Mouse (Mus musculus) hindbrain, embryonic 10.5 days (tissue): ENCODE measurements around the gene Pogk. TPM values are rescaled to one million over a fixed set of nuclear protein-coding genes. Genes with fewer than 3 reads are reported as not detected.

Experiments
- DNase-seq: peaks from one replicate; pipeline ENCODE4 v3.0.0-alpha.2; 2017; ENCODE audit warnings: low spot score
- H3K27ac ChIP-seq: fragments of 300-500 bp; sonication (generic); 2 replicates; pipeline ENCODE4 v1.5.1; 2016; ENCODE audit warnings: mild to moderate bottlenecking, moderate library complexity
- H3K27me3 ChIP-seq: fragments of 300-500 bp; sonication (generic); 2 replicates; pipeline ENCODE4 v1.6.1; 2016; ENCODE audit warnings: mild to moderate bottlenecking; ENCODE audit not compliant: poor library complexity, insufficient read depth, severe bottlenecking
- H3K36me3 ChIP-seq: fragments of 300-500 bp; sonication (generic); 2 replicates; pipeline ENCODE4 v1.6.1; 2016; ENCODE audit warnings: mild to moderate bottlenecking, moderate library complexity
- H3K4me1 ChIP-seq: fragments of 300-500 bp; sonication (generic); replicated peaks from 2 replicates; pipeline ENCODE4 v1.6.1; 2016; ENCODE audit warnings: mild to moderate bottlenecking
- H3K4me3 ChIP-seq: fragments of 300-500 bp; sonication (generic); 2 replicates; pipeline ENCODE4 v1.5.1; 2016; ENCODE audit warnings: mild to moderate bottlenecking, moderate library complexity
- H3K9me3 ChIP-seq: fragments of 300-500 bp; sonication (generic); 2 replicates; pipeline ENCODE4 v1.6.1; 2016; ENCODE audit warnings: mild to moderate bottlenecking, moderate library complexity
- WGBS: fragments of 180-500 bp; shearing (Covaris S2); methylation state at CpG from one replicate; pipeline ENCODE4 v1.1.7; 2016; 5-methylcytosine and 5-hydroxymethylcytosine counted together
- polyA plus RNA-seq: library from polyadenylated mRNA; unstranded; fragments of >200 nt; fragmentation: Nextera tagmentation; extraction: Ambion mirVana; gene quantifications from 2 replicates; pipeline ENCODE4 v1.2.1, GENCODE M21; 2016

The Pogk gene
- polyA plus RNA-seq, 1 experiment from 2014 or later, result 33.2 TPM

GRCm38 (mm10) chr1:166339110-166339509, 70.6 kb downstream of the Pogk start:
- DNase-seq, result no peak
- Histone ChIP-seq H3K27ac (no peak overlapping the region), H3K27me3 (no peaks in the 10 kb centered on the region), H3K4me1 (0 out of 2 replicates have a peak, but pooled peaks cover under 1% of the 10 kb centered on the region), H3K4me3 (no peak overlapping the region), H3K9me3 (no peaks in the 10 kb centered on the region), H3K36me3 (no peaks in the 10 kb centered on the region)
- 92% methylated on average over 6 of the region's 6 CpGs for WGBS

Other genes starting within 250 kb of the Pogk start
- 0.09 TPM in 1 of 2 replicates, not detected in the other for gene Mael, start 171.1 kb downstream of the Pogk start, polyA plus RNA-seq
- 6.3 and 8.1 TPM in 2 replicates for gene Ildr2, start 155.7 kb downstream of the Pogk start, polyA plus RNA-seq
- 58.7 and 60.3 TPM in 2 replicates for gene Tada1, start 30.8 kb downstream of the Pogk start, polyA plus RNA-seq
- gene Gm4846, start 87.7 kb upstream of the Pogk start, polyA plus RNA-seq, result not detected in 2 replicates
- gene Gm4847, start 237.8 kb upstream of the Pogk start, polyA plus RNA-seq, result not detected in 2 replicates